Mouse (Mus musculus) adrenal gland, postnatal 36 days (tissue): ENCODE data around the gene Gm5849. TPM values are rescaled to one million over a fixed set of nuclear protein-coding genes. Genes with fewer than 3 reads are reported as not detected.
"Not testable (repeated sequence)": the region's sequence is repeated elsewhere in the genome, so short reads cannot be mapped to it uniquely, and the experiment has no call there.

Experiments
- DNase-seq, 2 experiments: peaks; one replicate each; pipeline ENCODE4 v3.0.0; 2021; ENCODE audit warnings: mixed read lengths in 1 of 2
- long read RNA-seq, 2 experiments: library from polyadenylated mRNA; stranded (forward); transcript quantifications; one replicate each; pipeline ENCODE4 v2.0.0; 2021; ENCODE audit warnings: borderline sequencing depth in 2 of 2
- total RNA-seq, 2 experiments: library from RNA; stranded (reverse); gene quantifications; 2 replicates each; pipeline ENCODE4 v1.2.3; 2021

Gm5849 gene
- total RNA-seq = not detected
- long read RNA-seq, experiment 1 = 0 reads
- long read RNA-seq, experiment 2 = 0 reads

- not testable (repeated sequence) for DNase-seq
These were observed at the start of gene Gm5849 for GRCm38 (mm10) chr3:90777776-90778175. Gene Gm5849 (minus strand): TSS chr3:90777876.

GRCm38 (mm10) chr3:90749658-90750057, 28.0 kb downstream of the Gm5849 start:
- DNase-seq = no peak

GRCm38 (mm10) chr3:90726606-90727005, 51.1 kb downstream of the Gm5849 start, which contains the start of gene Pglyrp4:
Gene Pglyrp4 (plus strand): TSS chr3:90726906.
- no peak for DNase-seq

Other genes starting within 250 kb of the Gm5849 start
- gene S100a16, start 240.6 kb downstream of the Gm5849 start, total RNA-seq = 10 to 100 TPM; 53.5 to 61.2 TPM
- gene S100a3, start 217.3 kb downstream of the Gm5849 start, total RNA-seq = under 1 TPM in 1 of 2 experiments, not detected in 1; 0.46 TPM
- gene S100a2, start 187.6 kb downstream of the Gm5849 start, total RNA-seq = not detected
- gene Gm42674, start 176.0 kb downstream of the Gm5849 start, total RNA-seq = not detected
- gene S100a4, start 174.1 kb downstream of the Gm5849 start, total RNA-seq = 10 to 100 TPM in 1 of 2 experiments, 1 to 10 TPM in 1; 9.0 to 11.5 TPM
- not detected for gene S100a5, start 169.4 kb downstream of the Gm5849 start, total RNA-seq
- gene S100a6, start 165.0 kb downstream of the Gm5849 start, total RNA-seq = 10 to 100 TPM; 42.5 to 68.0 TPM
- under 1 TPM in 1 of 2 experiments, not detected in 1; 0.33 TPM for gene S100a7a, start 123.9 kb downstream of the Gm5849 start, total RNA-seq
- 1 to 10 TPM in 1 of 2 experiments, not detected in 1; 2.2 TPM for gene S100a8, start 108.9 kb downstream of the Gm5849 start, total RNA-seq
- gene S100a9, start 82.2 kb downstream of the Gm5849 start, total RNA-seq = 1 to 10 TPM in 1 of 2 experiments, not detected in 1; 1.8 TPM
- gene Pglyrp4, start 51.0 kb downstream of the Gm5849 start, total RNA-seq = not detected